Mouse (Mus musculus) gastrocnemius, postnatal 36 days (tissue): ENCODE measurements around the gene Gss. TPM values are rescaled to one million over a fixed set of nuclear protein-coding genes. Genes with fewer than 3 reads are reported as not detected.

Experiments used
- DNase-seq, 2 experiments: peaks; one replicate each; pipeline ENCODE4 v3.0.0; 2022
- intact Hi-C: fragments of 180-260 bp; cut with DNase I; formaldehyde crosslinking; loops from one replicate; pipeline ENCODE4 v1.15.1; 2025
- microRNA-seq, 2 experiments: library from miRNA; unstranded; fragments of <30 nt; microRNA quantifications; one replicate each; pipeline ENCODE4 v1.2.0; 2021
- total RNA-seq, 2 experiments: library from RNA; stranded (reverse); gene quantifications; 2 replicates each; pipeline ENCODE4 v1.2.3; 2021

Gene Gss
- total RNA-seq, 2 experiments from 2014 or later, result 3.7 to 6.0 TPM

DNA sequence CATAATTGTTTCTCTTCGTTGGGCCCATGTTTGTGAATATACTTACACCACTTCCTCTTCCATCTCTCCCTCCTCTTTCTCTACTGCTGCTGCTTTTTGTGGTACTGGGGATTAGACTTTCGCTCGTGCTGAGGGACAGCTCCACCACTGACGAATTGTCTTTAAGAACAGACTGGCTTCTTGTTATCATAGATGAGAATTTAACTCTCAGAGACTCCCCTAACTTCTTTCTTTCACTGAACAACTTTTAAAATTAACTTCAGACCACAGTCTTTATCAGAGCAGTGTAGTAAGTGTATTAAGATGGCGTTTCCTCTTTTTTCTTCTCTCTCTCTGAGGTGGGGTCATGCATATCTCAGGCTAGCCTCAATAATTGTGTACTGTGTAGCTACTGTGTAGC, 68.9 kb downstream of the Gss start:
- intact Hi-C loops, result no loop called here

DNA sequence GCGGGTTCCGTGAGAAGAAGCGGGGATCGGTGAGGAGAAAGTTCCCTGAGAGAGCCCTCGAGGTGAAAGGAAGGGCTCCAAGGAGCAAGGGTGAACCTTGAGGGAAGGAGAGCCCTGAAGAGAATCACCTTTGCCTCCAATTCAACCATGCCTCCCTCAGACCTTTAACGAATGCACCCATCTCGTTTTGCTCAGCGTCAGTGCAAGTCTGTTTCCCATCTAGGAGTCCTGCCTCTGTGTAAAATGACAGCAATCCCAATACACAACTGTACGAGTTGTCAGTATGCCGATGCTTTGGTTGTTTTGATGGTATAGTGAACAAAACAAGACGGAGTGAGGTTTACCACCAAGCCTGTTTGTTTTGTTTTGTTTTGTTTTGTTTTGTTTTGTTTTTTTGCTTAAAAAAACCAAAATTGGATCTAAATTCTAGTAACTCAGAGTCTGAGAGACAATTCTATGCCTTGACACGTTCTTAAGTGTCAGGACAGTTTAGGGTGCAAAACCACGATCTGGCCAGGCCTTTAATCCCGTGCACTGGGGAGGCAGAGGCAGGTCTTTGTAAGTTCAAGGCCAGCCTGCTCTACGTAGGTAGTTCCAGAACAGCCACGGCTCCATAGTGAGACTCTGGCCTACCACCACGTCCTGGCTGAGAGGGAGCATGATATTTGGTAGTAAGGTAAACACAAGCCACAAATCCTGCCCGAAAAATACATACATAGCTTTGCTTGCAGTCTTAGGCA, 73.9 kb downstream of the Gss start:
- intact Hi-C loops, result loop anchor here (2.0 kb wide), 1 partner anchor 24 kb away; no protein-coding TSS in a partner anchor
- no peak for DNase-seq

More for the DNA sequence above, 68.9 kb downstream of the Gss start:
- no peak for DNase-seq

DNA sequence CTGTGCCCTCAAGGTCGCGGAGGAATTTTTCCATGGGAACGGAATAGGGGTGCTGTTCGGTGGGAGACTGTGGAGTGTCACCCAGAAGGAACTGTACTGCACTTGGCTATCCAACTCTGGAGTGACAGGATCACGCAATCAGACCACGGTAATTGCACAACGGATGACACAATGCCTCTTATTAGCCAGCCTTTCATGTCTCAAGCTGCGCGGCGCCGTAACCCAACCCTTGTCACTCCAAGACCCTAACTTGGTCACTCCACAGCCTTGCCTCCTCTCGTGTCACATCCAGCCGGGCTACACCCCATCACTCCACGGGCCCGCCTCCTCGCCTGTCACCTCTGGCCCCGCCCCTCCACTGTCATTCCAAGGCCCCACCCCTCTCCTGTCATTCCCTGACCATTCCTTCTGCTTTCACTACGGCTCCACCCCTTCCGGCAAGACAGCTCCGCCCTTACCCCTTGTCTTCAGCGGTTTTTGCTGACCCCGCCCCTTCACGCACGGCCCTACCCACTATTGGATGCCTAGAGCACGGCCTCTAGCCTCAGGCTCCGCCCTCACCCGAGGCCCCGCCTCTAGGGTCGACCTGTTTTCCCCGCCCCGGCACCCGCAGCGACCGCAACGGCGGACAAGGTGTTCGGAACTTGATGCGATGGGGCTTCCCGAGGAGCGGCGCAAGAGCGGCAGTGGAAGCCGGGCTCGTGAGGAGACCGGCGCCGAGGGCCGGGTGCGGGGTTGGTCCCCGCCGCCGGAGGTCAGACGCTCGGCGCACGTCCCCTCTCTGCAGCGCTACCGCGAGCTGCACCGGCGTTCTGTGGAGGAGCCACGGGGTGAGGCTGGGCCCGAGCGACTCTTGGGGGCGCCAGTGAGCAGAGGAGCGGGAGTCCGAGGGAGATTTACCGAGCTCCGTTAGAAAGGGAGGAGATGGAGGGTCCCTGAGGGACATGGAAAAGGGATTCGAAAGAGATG, 74.9 kb downstream of the Gss start, which contains the start of the genes Acss2 and Ggt7:
Gene Acss2, plus strand, starts transcription at position 494 of the 969 bp plus-strand sequence.
Gene Ggt7, minus strand, starts transcription at position 783 of the 969 bp plus-strand sequence.
- intact Hi-C loops, result loop anchor here (2.0 kb wide), 1 partner anchor 25 kb away; no protein-coding TSS in a partner anchor
- peak; percentile 98 to 99 for DNase-seq

DNA sequence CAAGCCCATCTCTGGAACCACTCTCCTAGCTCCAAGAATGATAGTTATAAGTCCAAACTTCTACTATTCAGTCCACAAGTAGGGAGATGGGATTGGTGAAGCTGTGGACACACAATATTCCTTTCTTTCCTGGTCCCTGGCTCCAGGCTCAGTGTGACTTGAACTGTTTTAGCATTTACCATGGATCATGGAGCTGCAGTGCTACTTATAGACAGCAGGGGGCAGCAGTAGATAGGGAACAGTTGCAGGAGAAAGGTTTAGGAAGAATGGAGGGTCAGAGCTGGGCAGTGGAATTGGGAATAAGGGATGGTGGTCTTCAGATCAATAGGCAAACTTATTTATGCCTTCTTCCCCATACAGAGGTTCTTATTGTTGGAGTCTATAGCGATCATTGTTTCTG, 76.7 kb downstream of the Gss start:
- intact Hi-C loops, result loop anchor here (1.0 to 2.0 kb wide), 2 partner anchors 68 to 105 kb away; no protein-coding TSS in a partner anchor
- peak; percentile 44 to 51 for DNase-seq

DNA sequence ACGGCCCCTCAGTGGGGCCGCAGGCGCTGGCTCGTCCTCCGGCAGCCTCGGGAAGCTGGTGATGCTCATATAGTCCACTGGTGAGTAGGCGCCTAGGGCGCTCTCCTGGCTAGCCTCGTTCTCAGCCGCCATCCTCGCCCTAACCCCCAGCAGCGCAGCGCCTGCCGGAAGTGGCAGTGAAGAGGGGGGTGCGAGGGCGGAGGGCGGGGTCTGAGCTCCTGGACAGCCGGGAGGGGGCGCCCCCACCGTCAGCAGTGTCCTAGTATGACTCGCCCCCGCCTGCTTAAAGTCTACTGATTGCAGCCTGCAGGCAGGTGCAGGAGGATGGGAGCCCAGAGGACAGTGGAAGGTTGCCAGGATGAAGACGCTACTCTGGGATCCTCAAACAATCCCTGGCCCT, 77.9 kb downstream of the Gss start:
- peak; percentile 53 to 67 for DNase-seq
- intact Hi-C loops, result loop anchor here (2.0 kb wide), 1 partner anchor 106 kb away; no protein-coding TSS in a partner anchor

DNA sequence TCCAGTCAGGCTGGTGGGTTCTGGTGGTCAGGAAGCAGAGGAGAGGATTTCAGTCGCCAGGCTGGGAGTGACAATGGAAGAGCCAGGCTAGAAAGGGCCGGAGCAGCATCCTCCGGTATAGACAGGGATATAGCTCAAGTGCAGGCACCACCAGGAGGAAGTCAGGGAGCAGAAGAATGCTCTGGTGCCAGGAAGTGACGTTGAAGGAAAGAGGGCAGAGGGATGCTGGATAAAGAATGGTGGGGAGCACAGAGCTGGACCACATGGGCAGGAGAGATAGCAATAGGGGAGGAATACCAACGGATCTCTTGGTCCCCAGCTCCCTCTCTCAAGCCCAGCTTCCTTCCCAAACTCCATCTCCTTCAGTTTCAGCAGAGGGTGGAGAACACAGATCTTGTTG, 79.1 kb downstream of the Gss start:
- intact Hi-C loops, result no loop called here

More for the DNA sequence above, 79.1 kb downstream of the Gss start:
- no peak for DNase-seq

Small RNAs within 50 kb of the gene (microRNA-seq; reads per million reads assigned to microRNA genes)
- 365 to 1,134 reads per million in 2 experiments for gene Mir499

Other genes with a start within 250 kb of the Gss start
- 10 to 100 TPM; 23.4 to 25.4 TPM for gene Pigu, start 235.4 kb downstream of the Gss start, total RNA-seq
- 100 to 1,000 TPM; 355 to 400 TPM for gene Trp53inp2, start 211.8 kb downstream of the Gss start, total RNA-seq
- gene Ncoa6, start 118.9 kb downstream of the Gss start, total RNA-seq, result 10 to 100 TPM; 14.0 to 17.0 TPM
- gene Acss2, start 74.9 kb downstream of the Gss start, total RNA-seq, result 10 to 100 TPM; 29.2 to 33.5 TPM
- gene Ggt7, start 74.6 kb downstream of the Gss start, total RNA-seq, result under 1 TPM; 0.82 to 0.86 TPM
- 1 to 10 TPM; 1.9 to 6.8 TPM for gene Myh7b, start 18.4 kb upstream of the Gss start, total RNA-seq
- 10 to 100 TPM; 85.8 to 90.9 TPM for gene Trpc4ap, start 99.6 kb upstream of the Gss start, total RNA-seq
- 1 to 10 TPM; 3.7 to 4.2 TPM for gene Edem2, start 136.7 kb upstream of the Gss start, total RNA-seq
- gene Gm17581, start 143.1 kb upstream of the Gss start, total RNA-seq, result not detected
- gene Procr, start 158.3 kb upstream of the Gss start, total RNA-seq, result 10 to 100 TPM; 10.6 to 10.9 TPM
- not detected for gene Mmp24, start 182.5 kb upstream of the Gss start, total RNA-seq
- gene BC029722, start 226.6 kb upstream of the Gss start, total RNA-seq, result 10 to 100 TPM; 22.3 to 23.2 TPM
- gene Eif6, start 234.1 kb upstream of the Gss start, total RNA-seq, result 10 to 100 TPM; 36.1 to 45.9 TPM
- gene Fam83c, start 242.0 kb upstream of the Gss start, total RNA-seq, result not detected